Mouse (Mus musculus): ENCODE results near the gene Atg7.

Gene Atg7

DNA sequence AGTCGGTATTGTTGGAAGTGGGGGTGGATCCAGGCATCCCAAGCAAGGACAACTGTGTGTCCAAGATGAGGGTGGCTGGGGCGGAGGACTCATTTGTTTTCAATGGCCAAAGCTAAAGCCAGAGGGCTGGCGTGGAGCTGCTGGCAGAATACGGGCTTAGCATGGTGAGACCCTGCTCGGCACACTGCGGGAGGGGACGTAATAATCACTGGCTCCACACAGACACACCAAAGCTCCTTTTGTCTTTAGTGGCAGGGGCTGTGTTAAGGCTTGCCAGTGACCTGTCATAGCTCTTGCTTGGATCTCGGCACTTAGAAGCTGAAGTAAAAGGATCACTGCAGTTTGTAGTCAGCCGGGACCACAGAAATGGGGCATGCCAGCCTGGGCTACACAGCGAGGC lies 257.3 kb downstream of the Atg7 start:
- no peak for DNase-seq (ENCODE audit: low read depth, low spot score)

- no peak for DNase-seq (ENCODE audit: low read depth, low spot score)
Measured at GRCm38 (mm10) chr6:114901321-114901824, 258.5 kb downstream of the Atg7 start.

- DNase-seq (ENCODE audit: low read depth, low spot score), result no peak
Measured at GRCm38 (mm10) chr6:114901921-114902320, 259.0 kb downstream of the Atg7 start.

GRCm38 (mm10) chr6:114904233-114904632 lies 261.3 kb downstream of the Atg7 start:
- no peak for DNase-seq (ENCODE audit: low read depth, low spot score)

DNA sequence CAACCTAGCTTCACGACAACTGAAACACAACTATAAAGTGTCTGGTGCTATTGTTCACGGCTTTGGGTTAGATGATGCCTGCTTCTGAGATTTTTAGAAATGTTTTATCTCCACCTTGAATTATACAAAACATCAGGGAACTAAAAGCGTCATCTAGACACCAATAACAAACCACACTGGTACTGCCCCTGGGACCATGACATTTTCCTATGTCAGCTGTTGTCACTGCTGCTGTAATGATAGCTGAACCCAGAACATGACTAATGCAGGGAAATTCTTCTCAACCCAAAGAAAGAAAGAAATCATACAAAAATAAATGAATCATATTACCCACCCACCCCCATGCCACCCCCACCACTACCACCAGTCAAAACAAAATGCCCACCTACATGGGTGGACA lies 261.9 kb downstream of the Atg7 start:
- DNase-seq (ENCODE audit: low read depth, low spot score), result no peak

- peak; percentile 46 for DNase-seq (ENCODE audit: low read depth, low spot score)
Measured at GRCm38 (mm10) chr6:114905253-114906028, 262.5 kb downstream of the Atg7 start.

- DNase-seq (ENCODE audit: low read depth, low spot score), result no peak
Measured at GRCm38 (mm10) chr6:114906209-114906608, 263.3 kb downstream of the Atg7 start.

- DNase-seq (ENCODE audit: low read depth, low spot score), result no peak
Measured at GRCm38 (mm10) chr6:114907459-114907858, 264.6 kb downstream of the Atg7 start.

GRCm38 (mm10) chr6:114909801-114910200 lies 266.9 kb downstream of the Atg7 start:
- no peak for DNase-seq (ENCODE audit: low read depth, low spot score)
